Mouse (Mus musculus): ENCODE results near the gene Atad1.

DNA sequence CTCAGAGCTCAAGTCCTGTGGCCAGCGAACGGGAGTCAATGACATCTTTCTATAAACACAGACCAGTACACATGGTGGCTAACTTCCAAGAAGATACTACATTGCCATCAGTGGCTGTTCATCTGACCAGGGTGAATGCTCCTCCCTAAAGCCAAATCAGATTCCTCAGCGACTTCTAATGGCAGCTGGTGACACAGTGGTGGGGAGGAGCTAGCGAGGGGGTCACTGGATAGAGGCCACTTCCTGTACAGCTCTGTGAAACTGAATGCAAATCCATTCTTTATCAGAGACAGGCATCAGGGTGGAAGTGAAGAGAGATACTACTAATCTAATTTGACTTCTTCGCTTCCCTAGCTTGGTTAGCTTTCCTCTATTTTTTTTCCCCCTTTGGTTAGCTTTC is 86.5 kb downstream of the Atad1 start:
- TF ChIP-seq CTCF (IDR thresholded peaks at IDR 0.05; ENCODE audit: low read depth, low read length) (no peak), POLR2A (IDR thresholded peaks at IDR 0.05; ENCODE audit: borderline replicate concordance, low read depth, low read length) (no peak)

Data from bone marrow macrophage, adult 2 months (primary cell).